Mouse (Mus musculus): ENCODE data around the gene Kdm2b.

The Kdm2b gene

DNA sequence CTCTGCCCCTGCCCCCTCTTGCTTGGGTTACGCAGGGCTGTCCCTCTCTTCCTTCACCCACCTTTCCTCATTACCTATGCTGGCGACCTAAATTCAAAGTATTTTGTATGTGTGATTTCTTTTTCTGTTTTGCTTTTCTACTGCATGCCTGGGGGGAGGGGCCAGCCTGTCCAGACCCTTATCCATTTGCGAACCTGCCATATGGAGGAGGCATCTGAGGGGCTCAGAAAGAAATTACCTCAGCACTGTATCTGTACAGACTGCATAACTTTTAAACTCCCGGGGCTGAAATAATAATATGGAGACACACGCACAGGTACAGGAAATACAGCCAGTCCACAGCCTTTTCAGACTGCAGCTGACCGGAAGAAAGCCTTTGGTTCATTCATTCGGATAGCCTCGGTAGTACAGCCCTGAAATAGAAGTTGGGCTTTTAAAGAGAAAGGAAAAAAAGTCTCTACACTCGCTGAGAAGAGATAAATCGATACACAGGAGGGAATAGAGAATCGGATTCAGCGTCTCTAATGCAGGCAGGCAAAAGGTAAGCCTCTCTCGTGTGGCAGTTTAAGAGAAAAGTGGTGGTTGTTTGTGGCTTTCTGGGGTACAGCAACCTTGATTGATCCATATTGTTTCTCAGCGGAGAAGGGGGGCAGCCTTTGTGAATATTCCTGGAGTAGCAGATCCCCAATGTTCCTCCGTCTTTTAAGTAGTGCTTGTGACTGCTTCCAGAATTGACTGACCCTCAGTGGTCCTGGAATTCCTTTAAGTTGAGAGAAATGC is at the start of gene Kdm2b:
Kdm2b (minus strand) TSS at position 273 of the 780 bp plus-strand sequence.
- peak in 1 of 2 experiments; percentile 18 for DNase-seq (ENCODE audit: low spot score in 2 of 2)

DNA sequence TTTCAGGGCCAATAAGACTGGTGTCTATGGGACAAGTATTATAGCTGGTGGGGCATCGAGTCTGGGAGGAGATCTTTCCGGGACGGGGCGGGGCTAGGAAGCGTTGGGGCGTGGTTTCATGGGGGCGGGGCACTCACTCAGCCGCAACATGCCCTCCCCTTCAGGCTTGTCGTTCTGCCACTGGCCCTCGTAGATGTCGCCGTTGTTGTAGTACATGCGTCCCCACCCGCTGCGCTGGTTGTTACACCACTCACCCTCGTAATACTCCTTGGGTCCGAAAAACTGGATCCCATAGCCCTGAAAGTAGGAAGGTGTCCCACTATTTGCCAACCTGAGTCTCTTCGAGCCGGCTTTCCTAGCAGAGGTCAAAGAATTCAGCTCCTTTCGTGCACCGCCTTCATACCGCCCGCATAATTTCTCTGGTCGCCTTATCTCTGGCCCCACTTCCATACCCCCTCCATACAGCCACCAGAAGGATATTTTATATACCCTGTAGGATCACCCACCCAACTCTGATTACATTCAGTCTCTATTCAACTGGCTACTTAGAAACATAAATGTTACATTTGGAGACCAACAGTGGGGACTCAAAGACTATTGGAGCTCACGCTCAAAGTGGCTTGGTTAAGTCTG is 49.6 kb upstream of the Kdm2b start:
- DNase-seq (ENCODE audit: low spot score in 2 of 2): peak; percentile 72 to 73

DNA sequence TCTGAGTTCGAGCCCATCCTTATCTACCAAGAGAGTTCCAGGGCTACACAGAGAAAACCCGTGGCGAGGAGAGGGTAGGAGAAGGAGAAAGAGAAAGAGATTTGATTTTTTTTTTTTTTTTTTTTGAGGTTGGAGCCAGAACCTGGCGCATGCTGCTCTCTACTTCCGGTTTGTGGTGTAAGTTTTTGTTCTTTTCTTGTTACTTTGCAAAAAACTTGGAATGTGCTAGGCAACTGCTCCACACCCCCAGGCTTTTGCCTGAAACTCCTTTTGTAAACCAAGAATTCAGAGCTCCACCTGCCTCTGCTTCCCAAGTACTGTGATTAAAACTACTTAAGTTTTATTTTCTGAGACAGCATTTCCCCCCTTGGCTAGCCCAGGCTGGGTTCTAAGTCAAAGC is 48.5 kb upstream of the Kdm2b start:
- no peak for DNase-seq (ENCODE audit: low spot score in 2 of 2)

DNA sequence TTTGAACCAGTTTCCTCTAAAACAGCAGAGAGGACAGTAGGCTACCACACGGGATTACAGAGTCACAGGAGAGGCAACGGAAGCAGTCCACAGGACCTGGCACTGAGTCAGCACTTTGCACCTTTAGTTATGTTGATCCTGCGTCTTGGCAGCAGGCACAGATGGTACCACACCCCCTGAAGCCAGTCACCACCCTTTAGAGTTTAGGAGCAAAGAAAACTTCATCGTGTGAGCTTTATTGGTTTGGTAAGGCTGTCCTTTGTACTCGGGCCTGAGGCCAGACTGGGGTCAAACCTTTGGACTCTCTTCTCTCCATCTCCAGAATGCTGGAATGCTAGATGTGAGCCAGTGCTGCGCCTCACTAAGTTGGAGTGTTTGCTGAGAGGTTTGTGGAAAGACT is 45.9 kb upstream of the Kdm2b start:
- no peak for DNase-seq (ENCODE audit: low spot score in 2 of 2)

DNA sequence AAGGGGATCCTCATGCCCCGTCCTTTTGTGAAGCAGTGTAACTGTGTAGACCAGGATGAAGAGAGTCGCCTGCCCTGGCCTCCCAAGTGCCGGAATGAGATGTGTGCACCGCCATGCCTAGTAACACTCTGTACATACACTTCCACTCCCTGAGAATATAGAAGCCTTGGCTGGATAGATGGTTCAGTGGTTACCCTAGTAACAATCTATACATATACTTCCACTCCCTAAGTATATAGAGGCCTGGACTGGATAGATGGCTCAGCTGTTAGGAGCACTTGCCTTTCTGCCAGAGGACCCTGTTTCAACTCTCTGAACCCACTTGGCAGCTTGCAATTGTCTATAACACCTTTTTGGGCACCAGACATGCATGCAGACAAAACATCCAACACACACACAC is 45.5 kb upstream of the Kdm2b start:
- DNase-seq (ENCODE audit: low spot score in 2 of 2): no peak

DNA sequence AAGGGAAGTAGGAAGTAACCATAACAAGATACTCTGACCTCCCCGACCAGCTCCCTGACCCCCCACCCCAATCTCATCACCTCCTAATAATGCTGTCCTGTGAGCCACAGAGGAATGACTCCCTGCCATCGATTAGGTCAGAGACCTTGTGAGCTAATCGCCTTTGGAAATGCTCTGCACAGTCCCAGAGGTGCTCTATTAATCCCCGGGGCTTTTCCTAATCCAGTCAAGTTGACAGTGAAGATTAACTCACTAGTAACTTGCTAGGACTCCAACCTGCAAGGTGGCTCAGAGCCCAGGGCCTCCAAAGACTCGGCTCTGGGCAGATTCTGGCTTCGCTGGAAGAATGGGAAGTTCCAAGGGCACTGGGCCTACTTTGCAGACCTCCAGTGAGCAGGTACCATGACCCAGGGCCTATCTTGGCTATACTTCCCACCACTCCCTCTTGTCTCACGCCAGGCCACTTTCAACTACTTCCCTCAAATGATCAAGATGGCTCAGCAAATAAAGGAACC is 44.1 kb upstream of the Kdm2b start:
- DNase-seq (ENCODE audit: low spot score in 2 of 2): no peak

DNA sequence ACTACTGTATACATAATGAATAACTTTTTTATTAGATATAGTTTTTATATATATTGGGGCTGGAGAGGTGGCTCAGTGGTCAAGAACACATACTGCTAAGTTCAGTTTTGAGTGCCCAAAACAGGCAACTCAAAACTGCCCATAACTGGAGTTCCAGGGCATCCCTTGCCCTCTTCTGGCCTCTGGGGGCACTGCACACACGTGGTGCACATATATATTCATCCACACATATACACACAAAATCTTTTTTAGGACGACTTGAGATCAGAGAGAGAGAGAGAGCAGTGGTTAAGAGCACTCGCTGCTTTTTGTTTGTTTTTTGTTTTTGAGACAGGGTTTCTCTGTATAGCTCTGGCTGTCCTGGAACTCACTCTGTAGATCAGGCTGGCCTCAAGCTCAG is 41.7 kb upstream of the Kdm2b start:
- DNase-seq (ENCODE audit: low spot score in 2 of 2): no peak

DNA sequence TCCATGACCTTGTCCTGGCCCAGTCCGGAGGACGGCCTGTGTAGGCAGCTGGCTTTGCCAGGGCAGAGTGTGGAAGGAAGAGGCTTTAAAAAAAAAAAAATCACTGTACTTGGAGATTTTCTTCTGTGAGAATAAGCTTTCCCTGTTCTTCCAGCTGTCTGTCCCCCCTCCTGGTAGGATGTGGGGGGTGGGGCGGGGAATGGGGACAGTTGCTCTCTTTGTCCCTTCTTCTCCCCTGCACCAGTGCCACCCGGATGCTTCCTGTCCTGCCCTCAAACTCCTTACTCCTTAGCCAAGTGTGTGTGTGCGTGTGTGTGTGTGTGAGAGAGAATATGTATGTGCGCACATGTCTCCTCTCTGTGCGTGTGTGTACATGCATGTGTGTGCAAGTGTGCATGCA is 40.1 kb upstream of the Kdm2b start:
- DNase-seq (ENCODE audit: low spot score in 2 of 2): no peak

DNA sequence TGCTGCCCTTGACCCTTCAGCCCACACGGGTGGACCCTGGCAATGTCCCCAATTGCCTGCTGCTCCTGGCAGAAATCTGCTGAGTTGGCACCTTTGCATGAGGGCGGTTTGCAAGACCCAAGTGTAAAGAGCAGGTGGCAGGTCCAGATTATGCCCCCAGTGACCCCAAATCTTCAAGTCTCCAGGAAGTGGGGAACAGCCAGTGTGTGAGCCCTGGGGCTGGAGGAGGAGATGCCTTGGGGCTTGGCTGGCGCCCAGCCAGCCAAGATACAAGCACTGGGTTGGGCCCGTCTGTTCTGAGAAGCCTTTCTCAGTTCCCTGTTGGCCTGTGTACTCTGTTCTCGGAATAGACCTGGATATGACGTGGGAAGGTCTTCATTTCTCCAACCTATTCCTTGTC is 37.8 kb upstream of the Kdm2b start:
- no peak for DNase-seq (ENCODE audit: low spot score in 2 of 2)

DNA sequence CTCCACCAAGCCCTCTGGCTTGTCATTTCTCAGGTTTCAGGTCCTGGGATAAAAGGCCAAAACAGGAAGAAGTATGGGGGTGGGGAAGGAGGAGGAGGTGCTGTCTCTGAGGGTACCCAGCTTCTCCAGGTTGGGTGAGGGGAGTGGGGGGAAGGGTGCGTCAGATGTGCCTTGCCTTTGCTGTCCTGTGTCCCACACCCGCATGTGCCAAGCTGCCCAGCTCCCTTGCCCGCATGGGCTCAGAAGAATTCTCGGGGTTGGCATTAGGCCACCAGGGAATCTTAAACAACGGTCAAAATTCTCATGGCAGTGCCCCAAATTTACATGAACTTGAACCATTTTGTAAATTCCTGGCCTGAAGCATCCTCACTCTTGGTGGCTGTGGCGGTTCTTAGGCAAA is 36.8 kb upstream of the Kdm2b start:
- DNase-seq (ENCODE audit: low spot score in 2 of 2): no peak

DNA sequence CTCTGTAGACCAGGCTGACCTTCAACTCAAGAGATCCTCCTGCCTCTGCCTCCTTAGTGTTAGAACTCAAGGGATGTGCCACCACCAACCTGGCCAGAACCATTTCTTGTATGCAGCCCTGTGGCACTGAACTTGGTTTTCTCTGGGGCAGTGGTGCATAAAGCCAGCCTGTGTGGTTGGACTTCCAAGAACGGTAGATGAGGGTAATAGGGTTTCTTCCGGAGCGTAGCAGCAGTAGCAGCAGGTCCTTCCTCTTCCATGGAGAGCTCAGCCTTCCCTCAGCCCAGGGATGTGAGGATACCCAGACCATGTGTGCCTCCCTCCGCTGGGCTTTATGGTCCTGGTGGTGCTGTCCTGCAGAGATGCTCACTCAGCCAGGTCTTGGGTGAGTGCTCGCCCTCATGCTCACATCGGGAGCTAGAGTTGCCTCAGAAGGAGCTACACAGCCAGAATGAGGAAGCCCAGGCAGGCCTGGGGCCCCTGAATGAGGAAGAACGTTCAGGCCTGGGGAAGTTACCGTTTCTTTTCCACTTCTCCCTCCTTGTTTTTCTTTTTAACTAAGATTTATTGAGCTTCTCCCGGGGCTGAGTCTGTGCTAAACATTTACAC is 35.4 kb upstream of the Kdm2b start:
- DNase-seq (ENCODE audit: low spot score in 2 of 2): no peak

DNA sequence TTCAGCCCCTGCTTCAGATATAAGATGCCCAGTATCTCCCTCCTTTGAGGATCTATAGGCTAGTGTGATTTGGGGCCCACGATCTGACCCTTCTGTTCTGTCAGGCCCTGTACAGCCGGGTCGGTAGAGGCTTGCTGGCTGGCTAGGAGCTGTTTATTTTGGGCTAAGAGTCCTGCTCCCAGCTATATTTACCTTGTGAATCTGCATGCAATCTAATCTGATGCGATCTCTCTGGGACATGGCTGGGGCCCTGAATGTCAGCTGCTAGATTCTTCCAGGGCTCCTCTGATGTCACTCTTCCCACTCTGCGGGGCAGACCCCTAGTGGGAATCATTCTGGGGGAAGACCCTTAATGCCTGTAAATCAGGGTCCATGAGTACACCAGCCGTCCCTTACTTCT is 34.7 kb upstream of the Kdm2b start:
- DNase-seq (ENCODE audit: low spot score in 2 of 2): no peak

DNA sequence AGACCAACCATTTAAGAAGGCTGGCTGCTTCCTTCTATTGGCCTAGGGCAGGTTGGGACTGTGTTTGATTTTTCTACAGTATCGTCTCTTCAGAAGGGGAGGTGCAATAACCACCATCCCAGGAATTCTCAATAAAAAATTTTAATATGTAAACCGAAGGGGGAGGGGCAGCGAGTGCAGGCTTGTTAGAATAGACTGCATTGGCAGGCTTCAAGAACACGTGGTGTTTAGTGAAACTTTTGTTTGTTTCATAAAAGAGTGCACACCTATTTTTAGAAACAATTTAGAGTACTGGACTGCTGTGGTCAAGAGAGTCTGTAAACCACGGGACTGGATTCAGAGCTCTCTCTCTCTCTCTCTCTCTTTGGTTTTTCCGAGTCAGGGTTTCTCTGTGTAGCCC is 33.4 kb upstream of the Kdm2b start:
- DNase-seq (ENCODE audit: low spot score in 2 of 2): no peak

DNA sequence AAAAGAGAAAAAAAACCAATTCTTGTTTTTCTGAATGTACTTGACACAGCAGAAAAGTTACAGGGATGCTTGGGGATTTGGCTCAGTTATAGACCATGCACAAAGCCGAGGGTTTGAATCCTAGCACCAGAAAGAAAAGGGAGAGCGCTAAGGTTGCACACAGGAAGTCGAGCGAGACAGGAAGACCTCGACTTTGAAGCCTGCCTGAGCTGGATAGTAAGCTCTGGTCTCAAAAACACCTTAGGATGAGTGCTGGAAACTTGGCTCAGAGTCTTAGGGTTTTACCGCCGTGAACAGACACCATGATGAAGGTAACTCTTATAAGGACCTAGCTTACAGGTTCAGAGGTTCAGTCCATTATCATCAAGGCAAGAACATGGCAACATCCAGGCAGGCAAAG is 31.8 kb upstream of the Kdm2b start:
- no peak for DNase-seq (ENCODE audit: low spot score in 2 of 2)

DNA sequence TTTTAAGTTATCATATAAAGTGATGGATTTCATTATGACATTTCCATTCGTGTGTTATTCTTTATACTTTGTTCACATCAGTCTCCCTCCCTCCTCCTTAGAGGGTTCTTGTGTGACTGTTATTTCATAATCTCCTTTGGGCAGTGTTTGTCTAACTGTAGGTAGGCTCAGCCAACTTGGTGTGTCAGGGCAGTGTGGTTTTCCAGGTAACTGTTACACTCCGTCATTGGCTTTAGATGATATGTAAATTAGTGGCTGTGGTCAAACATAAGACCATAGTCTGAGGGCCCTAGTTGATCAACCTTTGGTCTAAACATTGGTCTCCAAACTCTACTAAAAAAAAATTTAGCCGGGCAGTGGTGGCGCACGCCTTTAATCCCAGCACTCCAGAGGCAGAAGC is 30.8 kb upstream of the Kdm2b start:
- no peak for DNase-seq (ENCODE audit: low spot score in 2 of 2)

DNA sequence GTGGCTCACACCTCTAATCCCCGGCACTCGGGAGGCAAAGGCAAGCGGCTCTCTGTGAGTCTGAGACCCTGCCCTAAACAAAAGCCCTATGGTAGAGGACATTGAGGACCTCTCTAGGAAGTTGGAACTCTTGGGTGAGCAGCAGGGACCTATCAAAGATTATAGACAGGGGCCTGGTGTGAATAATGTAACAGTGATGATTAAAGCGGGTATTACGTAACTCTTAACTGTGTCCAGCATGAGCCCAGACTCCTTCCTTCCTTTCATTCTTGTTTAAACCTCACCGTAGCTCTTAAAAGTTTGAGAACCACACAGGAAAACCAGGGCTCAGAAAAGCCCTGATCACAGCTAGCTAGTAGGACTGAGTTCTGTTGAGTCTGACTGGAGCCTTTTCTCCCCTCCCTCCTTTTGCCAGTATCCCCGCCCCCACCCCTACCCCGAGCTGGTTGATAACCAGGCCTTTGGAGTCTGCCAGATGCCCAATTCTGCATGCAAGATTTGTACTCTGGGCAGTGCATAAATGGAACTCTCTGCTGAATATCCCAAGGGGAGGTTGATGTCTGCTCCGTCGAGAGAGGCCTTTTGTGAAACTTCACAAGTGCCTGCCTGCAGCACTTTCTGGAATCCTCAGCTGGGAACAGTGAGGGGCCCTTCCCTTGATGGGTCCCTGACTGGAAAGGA is 29.9 kb upstream of the Kdm2b start:
- no peak for DNase-seq (ENCODE audit: low spot score in 2 of 2)

DNA sequence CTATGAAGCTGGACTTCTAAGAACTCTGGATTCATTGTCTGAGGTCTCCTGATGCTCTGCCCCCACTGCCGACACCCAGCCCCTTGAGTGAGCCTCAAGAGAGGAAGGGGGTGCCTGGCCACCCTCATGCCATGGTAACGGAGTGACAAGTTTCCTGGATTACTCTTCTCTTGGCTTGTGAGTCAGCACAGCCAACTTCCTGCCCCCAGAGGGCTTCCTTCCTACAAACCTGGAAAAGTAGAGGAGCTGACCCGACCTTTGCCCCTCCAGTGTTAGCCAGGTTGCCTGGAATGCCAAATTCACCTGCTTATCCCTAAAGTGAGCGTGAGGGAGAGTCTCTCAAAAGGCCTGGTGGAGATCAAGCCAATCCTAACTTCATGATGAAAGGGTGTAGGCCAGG is 27.9 kb upstream of the Kdm2b start:
- no peak for DNase-seq (ENCODE audit: low spot score in 2 of 2)

DNA sequence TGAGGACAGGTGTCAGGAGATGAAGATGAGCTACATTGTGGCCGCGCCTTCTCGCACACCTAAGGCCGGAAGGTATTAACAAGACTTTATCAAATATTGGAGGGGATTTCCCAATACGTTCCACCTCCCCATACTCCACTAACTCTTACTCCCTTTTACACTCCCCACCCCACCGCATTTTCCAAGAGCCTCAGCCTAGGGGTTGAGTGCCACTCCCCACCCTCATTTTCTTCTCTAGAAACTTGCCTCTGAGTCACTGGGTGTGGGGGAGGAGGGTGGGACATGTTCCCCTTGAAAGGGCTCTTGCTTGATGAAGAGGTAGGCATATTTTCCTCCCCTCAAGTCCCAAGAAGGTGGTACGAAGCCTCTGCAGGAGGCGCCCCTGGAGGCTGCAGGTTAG is 26.3 kb upstream of the Kdm2b start:
- DNase-seq (ENCODE audit: low spot score in 2 of 2): no peak

DNA sequence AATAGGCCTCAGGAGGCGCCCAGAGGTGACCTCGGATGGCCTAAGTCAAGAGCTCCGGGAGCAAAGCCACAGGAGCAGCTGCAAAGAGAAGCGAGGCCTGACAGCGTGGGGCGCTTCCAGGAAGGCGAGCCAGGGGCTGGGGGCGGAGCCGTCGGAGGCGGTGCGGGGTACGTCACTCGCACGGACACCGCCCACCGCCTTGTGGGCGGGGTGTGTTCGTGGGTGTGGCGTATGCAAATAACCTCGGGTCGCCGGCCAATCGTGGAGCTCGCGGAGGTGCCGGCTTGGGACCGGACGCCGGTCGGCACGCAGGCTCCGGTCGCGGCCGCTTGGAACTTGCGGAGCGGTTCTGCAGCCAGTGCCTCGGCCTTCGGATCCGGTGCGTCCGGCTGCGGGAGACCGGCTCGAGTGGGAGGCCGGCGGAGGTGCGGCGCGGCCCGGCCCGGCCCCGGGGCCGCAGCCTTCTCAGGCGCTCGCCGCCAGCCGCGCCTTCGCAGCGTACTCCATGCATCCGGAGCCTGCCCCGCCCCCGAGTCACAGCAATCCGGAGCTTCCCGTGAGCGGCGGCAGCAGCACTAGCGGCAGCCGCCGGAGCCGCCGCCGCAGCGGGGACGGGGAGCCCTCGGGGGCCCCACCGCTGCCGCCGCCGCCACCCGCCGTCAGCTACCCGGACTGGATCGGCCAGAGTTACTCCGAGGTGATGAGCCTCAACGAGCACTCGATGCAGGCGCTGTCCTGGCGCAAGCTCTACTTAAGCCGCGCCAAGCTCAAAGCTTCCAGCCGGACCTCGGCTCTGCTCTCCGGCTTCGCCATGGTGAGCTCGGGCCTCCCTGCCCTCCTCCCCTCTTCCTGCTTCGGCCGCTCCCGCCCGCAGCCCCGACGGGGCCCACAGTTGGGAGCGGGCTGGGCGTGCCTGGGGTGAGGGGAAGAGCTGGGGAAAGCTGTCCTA is 25.4 kb upstream of the Kdm2b start, which contains the start of gene Orai1:
Orai1 (plus strand) TSS at position 322 of the 949 bp plus-strand sequence.
- DNase-seq (ENCODE audit: low spot score in 2 of 2): peak; percentile 96 to 98

DNA sequence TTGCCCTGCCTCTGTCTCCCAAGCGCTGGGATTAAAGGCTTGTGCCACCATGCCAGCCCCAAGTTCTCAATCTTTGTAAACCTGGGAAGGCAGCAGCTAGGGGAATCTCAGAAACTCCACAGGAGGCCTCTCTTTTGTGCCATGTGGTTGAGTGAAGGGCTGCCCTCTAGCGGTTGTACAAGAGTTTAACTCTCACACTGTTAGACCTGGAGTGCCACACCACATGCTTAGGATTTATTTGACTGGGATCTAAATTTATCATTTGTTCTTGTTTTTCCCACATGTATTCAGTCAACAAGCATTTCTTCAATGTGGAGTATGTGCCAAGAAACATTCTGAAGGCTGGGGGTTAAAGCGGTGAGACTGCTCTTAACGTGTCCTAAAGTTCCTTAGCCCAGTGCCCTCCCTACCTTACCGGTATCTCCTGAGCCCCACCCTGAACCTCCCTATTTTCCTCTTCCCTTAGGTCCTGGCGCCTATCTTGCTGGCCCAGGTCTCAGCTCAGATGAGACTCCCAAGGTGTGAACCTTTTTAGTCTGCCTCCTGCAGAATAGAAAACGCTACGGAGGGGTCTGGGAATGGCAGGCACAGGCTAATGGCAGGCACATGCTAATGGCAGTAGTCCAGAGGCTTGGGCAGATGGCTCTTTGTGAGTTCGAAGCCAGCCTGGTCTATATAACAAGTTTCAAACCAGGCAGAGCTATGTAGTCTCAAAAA is 24.1 kb upstream of the Kdm2b start:
- no peak for DNase-seq (ENCODE audit: low spot score in 2 of 2)

Data from urinary bladder, adult 18-20 months (tissue).